Mouse (Mus musculus): ENCODE data around the gene Fkbp5. TPM values are rescaled to one million over a fixed set of nuclear protein-coding genes. Genes with fewer than 3 reads are reported as not detected.

Gene Fkbp5
- polyA plus RNA-seq, 1 experiment from 2014 or later = 26.9 TPM

DNA sequence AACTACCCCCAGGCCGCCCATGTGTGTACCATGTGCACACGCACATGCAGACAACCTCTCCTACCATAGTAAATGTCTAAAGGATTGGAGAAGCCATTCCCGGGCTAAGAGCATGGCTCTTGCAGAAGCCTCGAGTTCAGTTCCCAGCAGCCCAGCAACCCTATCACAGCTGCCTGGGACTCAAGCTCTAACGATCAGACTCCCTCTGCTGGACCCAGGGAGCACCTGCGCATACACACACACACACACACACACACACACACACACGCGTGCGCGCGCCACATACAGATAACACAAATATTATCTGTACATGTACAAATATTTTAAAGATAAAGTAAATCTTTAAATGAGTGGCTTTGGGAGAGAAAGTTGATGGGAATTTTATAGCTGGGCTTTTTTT, 113.0 kb downstream of the Fkbp5 start:
- Histone ChIP-seq H3K4me1 (ENCODE audit: insufficient read depth, low read depth, low read length) (no peaks in the 10 kb centered on the region), H3K27me3 (replicated peaks; ENCODE audit: insufficient read depth, low read length) (no peaks in the 10 kb centered on the region), H3K36me3 (ENCODE audit: insufficient read depth, low read length) (peaks cover 38% of the 10 kb centered on the region), H3K27ac (ENCODE audit: low read length) (no peak overlapping the region), H3K4me2 (replicated peaks; ENCODE audit: low read depth, low read length) (no peak overlapping the region), H3K9me3 (ENCODE audit: low read length) (no peaks in the 10 kb centered on the region), H3K4me3 (ENCODE audit: low read depth, low read length) (no peak overlapping the region), H3K9ac (replicated peaks; ENCODE audit: low read depth) (no peak overlapping the region)
- TF ChIP-seq EP300 (IDR thresholded peaks at IDR 0.05) (no peak), CTCF (IDR thresholded peaks at IDR 0.05) (no peak)
- DNase-seq (ENCODE audit: low spot score) (no peak), ATAC-seq (no peak)
- WGBS = 98% methylated on average over 11 of the region's 11 CpGs

GRCm38 (mm10) chr17:28394994-28395393, 122.3 kb downstream of the Fkbp5 start:
- 0 out of 2 replicates have a peak, but pooled peaks cover 16% of the 10 kb centered on the region for H3K36me3 ChIP-seq (ENCODE audit: insufficient read depth, low read length)
- no peak for TF ChIP-seq CTCF (IDR thresholded peaks at IDR 0.05)
- TF ChIP-seq EP300 (IDR thresholded peaks at IDR 0.05) = no peak
- no peaks in the 10 kb centered on the region for H3K4me1 ChIP-seq (ENCODE audit: insufficient read depth, low read depth, low read length)
- ATAC-seq (no peak), DNase-seq (ENCODE audit: low spot score) (no peak)
- no peaks in the 10 kb centered on the region for H3K27me3 ChIP-seq (replicated peaks; ENCODE audit: insufficient read depth, low read length)
- WGBS = 78% methylated on average over 7 of the region's 7 CpGs
- H3K4me3 ChIP-seq (ENCODE audit: low read depth, low read length) = no peak overlapping the region
- no peak overlapping the region for H3K4me2 ChIP-seq (replicated peaks; ENCODE audit: low read depth, low read length)
- no peak overlapping the region for H3K27ac ChIP-seq (ENCODE audit: low read length)
- no peak overlapping the region for H3K9ac ChIP-seq (replicated peaks; ENCODE audit: low read depth)
- H3K9me3 ChIP-seq (ENCODE audit: low read length) = no peaks in the 10 kb centered on the region

GRCm38 (mm10) chr17:28394051-28394765, 123.1 kb downstream of the Fkbp5 start:
- DNase-seq (ENCODE audit: low spot score) = no peak
- 69% methylated on average over 15 of the region's 15 CpGs for WGBS
- no peak overlapping the region for H3K9ac ChIP-seq (replicated peaks; ENCODE audit: low read depth)

DNA sequence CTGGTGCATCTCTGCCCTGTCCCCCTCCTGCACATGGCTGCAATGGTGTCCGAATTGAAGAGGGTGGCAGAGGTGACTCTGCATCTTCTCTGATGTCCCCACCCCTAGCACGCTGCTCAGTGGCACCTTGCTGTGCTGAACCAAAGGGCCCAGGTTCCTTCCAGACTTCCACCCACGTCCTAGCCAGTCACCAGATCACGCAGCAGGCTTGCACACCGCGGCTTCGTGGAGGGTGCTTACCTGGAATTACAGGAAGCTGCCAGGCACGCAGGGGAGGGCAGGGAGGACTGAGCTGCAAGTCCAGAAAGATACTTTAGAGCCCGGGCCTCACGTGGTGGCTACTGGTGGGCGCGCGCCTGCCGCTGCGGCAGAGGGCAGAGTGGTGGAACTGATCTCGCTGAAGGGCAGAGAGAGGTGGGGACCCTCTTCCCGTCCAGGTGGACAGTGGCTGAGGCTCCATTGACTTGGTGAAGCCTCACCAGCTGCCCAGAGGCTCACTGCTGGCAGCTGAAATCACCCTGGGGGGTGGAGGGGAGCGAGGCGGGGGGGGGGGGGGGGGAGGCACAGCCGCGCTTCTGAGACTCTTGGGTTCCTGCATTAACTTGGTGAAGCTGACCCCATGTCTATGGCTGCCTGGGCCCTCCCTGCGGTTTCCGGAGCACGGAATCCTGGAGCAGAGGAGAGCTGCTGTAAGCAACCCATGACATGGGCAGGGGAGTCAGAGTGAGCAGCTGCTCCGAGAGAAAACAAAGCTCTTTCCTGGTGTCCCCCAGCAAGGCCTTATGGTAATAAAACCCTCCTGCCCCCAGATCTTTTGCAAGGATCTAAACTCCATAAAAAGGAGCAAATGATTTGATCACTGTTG, 125.5 kb downstream of the Fkbp5 start:
- TF ChIP-seq EP300 (IDR thresholded peaks at IDR 0.05) = no peak
- TF ChIP-seq CTCF (IDR thresholded peaks at IDR 0.05) = no peak
- no peaks in the 10 kb centered on the region for H3K27me3 ChIP-seq (replicated peaks; ENCODE audit: insufficient read depth, low read length)
- no peaks in the 10 kb centered on the region for H3K4me1 ChIP-seq (ENCODE audit: insufficient read depth, low read depth, low read length)
- no peak overlapping the region for H3K27ac ChIP-seq (ENCODE audit: low read length)
- peak overlapping the region; percentile 21; the same call in 1 of the 2 replicates for H3K4me2 ChIP-seq (replicated peaks; ENCODE audit: low read depth, low read length)
- H3K9me3 ChIP-seq (ENCODE audit: low read length) = no peaks in the 10 kb centered on the region
- H3K36me3 ChIP-seq (ENCODE audit: insufficient read depth, low read length) = no peaks in the 10 kb centered on the region
- ATAC-seq (peak; percentile 21; the same call in 1 of the 2 replicates), DNase-seq (ENCODE audit: low spot score) (no peak)
- H3K4me3 ChIP-seq (ENCODE audit: low read depth, low read length) = no peak overlapping the region
- H3K9ac ChIP-seq (replicated peaks; ENCODE audit: low read depth) = no peak overlapping the region
- 11% methylated on average over 22 of the region's 25 CpGs for WGBS

More at GRCm38 (mm10) chr17:28394051-28394765, 123.1 kb downstream of the Fkbp5 start:
- peak; percentile 29; the same call in 1 of the 2 replicates for ATAC-seq
- Histone ChIP-seq H3K27ac (ENCODE audit: low read length) (no peak overlapping the region), H3K9me3 (ENCODE audit: low read length) (no peaks in the 10 kb centered on the region), H3K4me2 (replicated peaks; ENCODE audit: low read depth, low read length) (no peak overlapping the region), H3K36me3 (ENCODE audit: insufficient read depth, low read length) (0 out of 2 replicates have a peak, but pooled peaks cover 8% of the 10 kb centered on the region), H3K27me3 (replicated peaks; ENCODE audit: insufficient read depth, low read length) (no peaks in the 10 kb centered on the region), H3K4me1 (ENCODE audit: insufficient read depth, low read depth, low read length) (no peaks in the 10 kb centered on the region), H3K4me3 (ENCODE audit: low read depth, low read length) (no peak overlapping the region)
- no peak for TF ChIP-seq EP300 (IDR thresholded peaks at IDR 0.05)
- TF ChIP-seq CTCF (IDR thresholded peaks at IDR 0.05) = 0 out of 2 replicates have a peak, but pooled peaks have one; percentile 10

DNA sequence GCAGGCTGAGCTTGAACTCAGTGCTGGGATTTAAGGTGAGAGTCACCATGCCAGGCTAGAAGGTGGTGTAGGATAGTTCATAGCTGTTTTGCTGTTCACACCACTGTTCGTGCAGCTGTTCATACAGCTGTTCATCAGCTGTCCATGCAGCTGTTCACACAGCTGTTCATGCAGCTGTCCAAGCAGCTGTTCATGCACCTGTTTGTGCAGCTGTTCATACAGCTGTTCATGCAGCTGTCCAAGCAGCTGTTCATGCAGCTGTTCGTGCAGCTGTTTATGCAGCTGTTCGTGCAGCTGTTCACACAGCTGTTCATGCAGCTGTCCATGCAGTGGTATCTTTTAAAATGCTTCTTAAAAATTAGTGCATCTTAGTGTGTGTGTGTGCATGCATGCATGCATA, 128.8 kb downstream of the Fkbp5 start:
- no peak for ATAC-seq

More for the DNA sequence above, 128.8 kb downstream of the Fkbp5 start:
- H3K27me3 ChIP-seq (replicated peaks; ENCODE audit: insufficient read depth, low read length) = peaks cover 6% of the 10 kb centered on the region; the same call in 1 of the 2 replicates
- DNase-seq (ENCODE audit: low spot score) = no peak
- H3K36me3 ChIP-seq (ENCODE audit: insufficient read depth, low read length) = no peaks in the 10 kb centered on the region
- no peak overlapping the region for H3K4me2 ChIP-seq (replicated peaks; ENCODE audit: low read depth, low read length)
- no peak overlapping the region for H3K27ac ChIP-seq (ENCODE audit: low read length)
- no peaks in the 10 kb centered on the region for H3K4me1 ChIP-seq (ENCODE audit: insufficient read depth, low read depth, low read length)
- no peak overlapping the region for H3K9ac ChIP-seq (replicated peaks; ENCODE audit: low read depth)
- no peak for TF ChIP-seq CTCF (IDR thresholded peaks at IDR 0.05)
- TF ChIP-seq EP300 (IDR thresholded peaks at IDR 0.05) = no peak
- no peaks in the 10 kb centered on the region for H3K9me3 ChIP-seq (ENCODE audit: low read length)
- no peak overlapping the region for H3K4me3 ChIP-seq (ENCODE audit: low read depth, low read length)
- 83% methylated on average over 3 of the region's 3 CpGs for WGBS
